Mouse (Mus musculus): ENCODE data around the gene Slc1a1. TPM values are rescaled to one million over a fixed set of nuclear protein-coding genes. Genes with fewer than 3 reads are reported as not detected.

The Slc1a1 gene
- polyA plus RNA-seq, 1 experiment from 2014 or later = 0.91 TPM

- H3K27me3 ChIP-seq = peaks cover 63% of the 10 kb centered on the region
- ChIA-PET POLR2A (no interaction called here), CTCF (interaction anchor here (0.7 to 1.5 kb wide), 2 partner anchors 9 to 10 kb away, joined by 4 read pairs; no protein-coding TSS in a partner anchor)
- ATAC-seq (no peak), DNase-seq (ENCODE audit: low read depth, low spot score) (no peak)
- in situ Hi-C loops (cut with MboI; ENCODE audit: low pct_unique_long_range_greater_than_20kb) = no loop called here
- no peak for TF ChIP-seq CTCF (IDR thresholded peaks at IDR 0.05)
These were observed 54.4 kb downstream of the Slc1a1 start for GRCm38 (mm10) chr19:28889251-28889650.

- no peak for ATAC-seq
- H3K27me3 ChIP-seq = peaks cover 73% of the 10 kb centered on the region
- in situ Hi-C loops (cut with MboI; ENCODE audit: low pct_unique_long_range_greater_than_20kb) = no loop called here
- no peak for TF ChIP-seq CTCF (IDR thresholded peaks at IDR 0.05)
- no peak for DNase-seq (ENCODE audit: low read depth, low spot score)
- ChIA-PET POLR2A (no interaction called here), CTCF (interaction anchor here (1.3 to 1.6 kb wide), 2 partner anchors 12 to 15 kb away, joined by 3 to 4 read pairs; no protein-coding TSS in a partner anchor)
These were observed 56.4 kb downstream of the Slc1a1 start for GRCm38 (mm10) chr19:28891238-28891637.

GRCm38 (mm10) chr19:28891864-28892263, 57.0 kb downstream of the Slc1a1 start:
- ChIA-PET CTCF (interaction anchor here (1.6 kb wide), 1 partner anchor 11 kb away, joined by 3 read pairs; no protein-coding TSS in a partner anchor), POLR2A (interaction anchor here (1.1 kb wide), 1 partner anchor 21 kb away, joined by 3 read pairs; no protein-coding TSS in a partner anchor)
- ATAC-seq = no peak
- DNase-seq (ENCODE audit: low read depth, low spot score) = no peak
- H3K27me3 ChIP-seq = peaks cover 77% of the 10 kb centered on the region
- in situ Hi-C loops (cut with MboI; ENCODE audit: low pct_unique_long_range_greater_than_20kb) = no loop called here
- no peak for TF ChIP-seq CTCF (IDR thresholded peaks at IDR 0.05)

- DNase-seq (ENCODE audit: low read depth, low spot score) (no peak), ATAC-seq (no peak)
- in situ Hi-C loops (cut with MboI; ENCODE audit: low pct_unique_long_range_greater_than_20kb) = no loop called here
- ChIA-PET CTCF (interaction anchor here (1.0 kb wide), 1 partner anchor 9 kb away, joined by 3 read pairs; no protein-coding TSS in a partner anchor), POLR2A (no interaction called here)
- H3K27me3 ChIP-seq = peaks cover 67% of the 10 kb centered on the region
- no peak for TF ChIP-seq CTCF (IDR thresholded peaks at IDR 0.05)
These were observed 61.8 kb downstream of the Slc1a1 start for GRCm38 (mm10) chr19:28896639-28897038.

GRCm38 (mm10) chr19:28897497-28897896, 62.6 kb downstream of the Slc1a1 start:
- H3K27me3 ChIP-seq = peaks cover 60% of the 10 kb centered on the region
- in situ Hi-C loops (cut with MboI; ENCODE audit: low pct_unique_long_range_greater_than_20kb) = no loop called here
- POLR2A ChIA-PET = no interaction called here
- CTCF ChIA-PET = interaction anchor here (0.8 kb wide), 1 partner anchor 8 kb away, joined by 4 read pairs; no protein-coding TSS in a partner anchor
- DNase-seq (ENCODE audit: low read depth, low spot score) (no peak), ATAC-seq (no peak)
- TF ChIP-seq CTCF (IDR thresholded peaks at IDR 0.05) = no peak

GRCm38 (mm10) chr19:28900771-28901170, 65.9 kb downstream of the Slc1a1 start:
- no peak for DNase-seq (ENCODE audit: low read depth, low spot score)
- ATAC-seq = no peak
- TF ChIP-seq CTCF (IDR thresholded peaks at IDR 0.05) = no peak
- H3K27me3 ChIP-seq = peaks cover 53% of the 10 kb centered on the region
- ChIA-PET CTCF (no interaction called here), POLR2A (no interaction called here)
- in situ Hi-C loops (cut with MboI; ENCODE audit: low pct_unique_long_range_greater_than_20kb) = no loop called here

GRCm38 (mm10) chr19:28902111-28902510, 67.3 kb downstream of the Slc1a1 start:
- CTCF ChIA-PET = interaction anchor here (0.7 kb wide), 1 partner anchor 9 kb away, joined by 3 read pairs; no protein-coding TSS in a partner anchor

GRCm38 (mm10) chr19:28902806-28903205, 68.0 kb downstream of the Slc1a1 start:
- no peak for TF ChIP-seq CTCF (IDR thresholded peaks at IDR 0.05)
- in situ Hi-C loops (cut with MboI; ENCODE audit: low pct_unique_long_range_greater_than_20kb) = no loop called here
- ChIA-PET CTCF (interaction anchor here (1.2 kb wide), 1 partner anchor 11 kb away, joined by 3 read pairs; no protein-coding TSS in a partner anchor), POLR2A (no interaction called here)
- ATAC-seq = no peak
- peaks cover 66% of the 10 kb centered on the region for H3K27me3 ChIP-seq
- no peak for DNase-seq (ENCODE audit: low read depth, low spot score)

More at GRCm38 (mm10) chr19:28902111-28902510, 67.3 kb downstream of the Slc1a1 start:
- DNase-seq (ENCODE audit: low read depth, low spot score) (peak; percentile 6), ATAC-seq (peak; percentile 60)
- H3K27me3 ChIP-seq = peaks cover 59% of the 10 kb centered on the region
- TF ChIP-seq CTCF (IDR thresholded peaks at IDR 0.05) = no peak
- POLR2A ChIA-PET = interaction anchor here (0.6 kb wide), 1 partner anchor 140 kb away, joined by 3 read pairs; no protein-coding TSS in a partner anchor
- in situ Hi-C loops (cut with MboI; ENCODE audit: low pct_unique_long_range_greater_than_20kb) = no loop called here

- CTCF ChIA-PET = interaction anchor here (1.2 kb wide), 1 partner anchor 12 kb away, joined by 3 read pairs; no protein-coding TSS in a partner anchor
- peaks cover 74% of the 10 kb centered on the region for H3K27me3 ChIP-seq
- DNase-seq (ENCODE audit: low read depth, low spot score) (no peak), ATAC-seq (no peak)
- POLR2A ChIA-PET = no interaction called here
- TF ChIP-seq CTCF (IDR thresholded peaks at IDR 0.05) = no peak
- in situ Hi-C loops (cut with MboI; ENCODE audit: low pct_unique_long_range_greater_than_20kb) = no loop called here
These were observed 68.8 kb downstream of the Slc1a1 start for GRCm38 (mm10) chr19:28903536-28904119.

- in situ Hi-C loops (cut with MboI; ENCODE audit: low pct_unique_long_range_greater_than_20kb) = no loop called here
- ATAC-seq (no peak), DNase-seq (ENCODE audit: low read depth, low spot score) (no peak)
- CTCF ChIA-PET = no interaction called here
- POLR2A ChIA-PET = no interaction called here
- TF ChIP-seq CTCF (IDR thresholded peaks at IDR 0.05) = no peak
- H3K27me3 ChIP-seq = peaks cover 80% of the 10 kb centered on the region
These were observed 73.3 kb downstream of the Slc1a1 start for GRCm38 (mm10) chr19:28908186-28908585.

GRCm38 (mm10) chr19:28908693-28909092, 73.8 kb downstream of the Slc1a1 start:
- POLR2A ChIA-PET = no interaction called here
- TF ChIP-seq CTCF (IDR thresholded peaks at IDR 0.05) = no peak
- CTCF ChIA-PET = no interaction called here
- in situ Hi-C loops (cut with MboI; ENCODE audit: low pct_unique_long_range_greater_than_20kb) = no loop called here
- DNase-seq (ENCODE audit: low read depth, low spot score) (no peak), ATAC-seq (no peak)
- H3K27me3 ChIP-seq = peaks cover 81% of the 10 kb centered on the region

Measured in Patski (cell line).